8 mouse cellular contexts compared by ENCODE assay signal in the genomic region with DNA sequence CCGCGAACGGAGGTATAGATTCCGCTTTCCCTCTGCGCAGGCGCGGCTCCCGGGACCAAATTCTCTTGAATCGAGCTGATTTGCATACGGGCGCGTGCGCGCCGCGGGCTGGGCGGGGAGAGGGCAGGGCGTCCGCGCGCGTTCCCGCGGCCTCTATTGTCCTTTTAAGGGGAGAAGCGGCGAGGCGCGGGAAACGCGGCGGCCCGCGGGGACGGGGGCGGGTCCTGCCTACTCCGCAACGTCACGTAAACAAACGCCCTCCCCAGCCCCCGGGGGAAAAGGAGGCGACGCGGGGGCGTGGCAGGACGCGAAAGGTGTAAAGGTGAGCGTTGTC. TPM values are rescaled to one million over a fixed set of nuclear protein-coding genes. Genes with fewer than 3 reads are reported as not detected.
DNase-seq lines count a peak whose midpoint lies in the region; ATAC-seq and TF ChIP-seq lines count a peak whose summit lies in the region.

A gene (minus strand): TSS at position 59 of the 334 bp plus-strand sequence.

- DNase-seq in 3T3-L1 (ENCODE audit: low read depth, low spot score) = peak; percentile 98
- DNase-seq in adrenal gland, postnatal 4 days (ENCODE audit: low spot score in 2 of 2) = peak; percentile 91 to 99
- DNase-seq in embryonic facial prominence, embryonic 14.5 days (ENCODE audit: low spot score) = peak; percentile 99
- DNase-seq in heart, adult 2 months = peak; percentile 98 to 99
- peak; percentile 98 to 99 for DNase-seq in kidney, adult 8-10 months
- peak; percentile 91 to 98 for DNase-seq in spleen, postnatal 10 days (ENCODE audit: low spot score in 2 of 2)

- 1% methylated on average over 35 of the region's 47 CpGs for WGBS in embryonic facial prominence, embryonic 14.5 days
- WGBS in heart, adult 2 months = under 1% methylated on average over 44 of the region's 47 CpGs
- under 1% methylated on average over 47 of the region's 47 CpGs for WGBS in limb, embryonic 13.5 days
- WGBS in midbrain, embryonic 16.5 days = under 1% methylated on average over 45 of the region's 47 CpGs

- no peak for TF ChIP-seq POLR2A in heart, adult 2 months (IDR thresholded peaks at IDR 0.05; ENCODE audit: insufficient read depth, low read depth, low read length)

- H3K4me3 ChIP-seq in embryonic facial prominence, embryonic 14.5 days (ENCODE audit: low read depth, low read length) = peak within 1 kb of the TSS; percentile 77
- H3K4me3 ChIP-seq in heart, adult 2 months = peak within 1 kb of the TSS; percentile 86
- H3K4me3 ChIP-seq in limb, embryonic 13.5 days = peak within 1 kb of the TSS; percentile 91
- peak within 1 kb of the TSS; percentile 83 for H3K4me3 ChIP-seq in midbrain, embryonic 16.5 days (ENCODE audit: low read depth, low read length)

- TF ChIP-seq CTCF in heart, adult 2 months (IDR thresholded peaks at IDR 0.05) = no peak

- peak; percentile 86 for ATAC-seq in embryonic facial prominence, embryonic 14.5 days (ENCODE audit: low read depth)
- ATAC-seq in limb, embryonic 13.5 days (ENCODE audit: low FRiP score, low read depth) = peak; percentile 84
- peak; percentile 87 for ATAC-seq in midbrain, embryonic 16.5 days

- H3K9ac ChIP-seq in embryonic facial prominence, embryonic 14.5 days (ENCODE audit: low read depth, low read length) = peak within 1 kb of the TSS; percentile 92
- H3K9ac ChIP-seq in heart, adult 2 months (ENCODE audit: low read depth, low read length) = peak within 1 kb of the TSS; percentile 83
- H3K9ac ChIP-seq in limb, embryonic 13.5 days = peak within 1 kb of the TSS; percentile 98
- peak within 1 kb of the TSS; percentile 82 for H3K9ac ChIP-seq in midbrain, embryonic 16.5 days (ENCODE audit: low read depth, low read length)

- H3K4me1 ChIP-seq in embryonic facial prominence, embryonic 14.5 days (ENCODE audit: control insufficient read depth, insufficient read depth, low read length) = peaks cover 3% of the 10 kb centered on the region; the same call in 1 of the 2 replicates
- no peaks in the 10 kb centered on the region for H3K4me1 ChIP-seq in heart, adult 2 months (ENCODE audit: control insufficient read depth, insufficient read depth, low read length)
- peaks cover 26% of the 10 kb centered on the region for H3K4me1 ChIP-seq in limb, embryonic 13.5 days
- H3K4me1 ChIP-seq in midbrain, embryonic 16.5 days (ENCODE audit: control insufficient read depth, insufficient read depth, low read length) = no peaks in the 10 kb centered on the region; the same call in 1 of the 2 replicates

- no peaks in the 10 kb centered on the region for H3K9me3 ChIP-seq in embryonic facial prominence, embryonic 14.5 days (ENCODE audit: control insufficient read depth, low read length)
- no peaks in the 10 kb centered on the region for H3K9me3 ChIP-seq in limb, embryonic 13.5 days
- no peaks in the 10 kb centered on the region for H3K9me3 ChIP-seq in midbrain, embryonic 16.5 days (replicated peaks; ENCODE audit: control insufficient read depth, low read length, poor library complexity, severe bottlenecking)

- H3K27ac ChIP-seq in embryonic facial prominence, embryonic 14.5 days (replicated peaks; ENCODE audit: low read depth, low read length) = peak within 1 kb of the TSS; percentile 91
- H3K27ac ChIP-seq in heart, adult 2 months = peak within 1 kb of the TSS; percentile 73
- peak within 1 kb of the TSS; percentile 91 for H3K27ac ChIP-seq in limb, embryonic 13.5 days
- peak within 1 kb of the TSS; percentile 77 for H3K27ac ChIP-seq in midbrain, embryonic 16.5 days (ENCODE audit: low read length)

- no peaks in the 10 kb centered on the region for H3K27me3 ChIP-seq in embryonic facial prominence, embryonic 14.5 days (replicated peaks; ENCODE audit: control insufficient read depth, insufficient read depth, low read length)
- H3K27me3 ChIP-seq in heart, adult 2 months (ENCODE audit: control insufficient read depth, insufficient read depth, low read length) = no peaks in the 10 kb centered on the region
- no peaks in the 10 kb centered on the region for H3K27me3 ChIP-seq in limb, embryonic 13.5 days
- no peaks in the 10 kb centered on the region for H3K27me3 ChIP-seq in midbrain, embryonic 16.5 days (ENCODE audit: control insufficient read depth, insufficient read depth, low read depth, low read length)

- no peaks in the 10 kb centered on the region for H3K79me2 ChIP-seq in heart, adult 2 months (replicated peaks; ENCODE audit: control insufficient read depth, insufficient read depth, low read length)

- no peak for TF ChIP-seq EP300 in heart, adult 2 months (IDR thresholded peaks at IDR 0.05; ENCODE audit: insufficient read depth, low read depth, low read length)

- 0 out of 2 replicates have a peak, but pooled peaks cover 4% of the 10 kb centered on the region for H3K36me3 ChIP-seq in embryonic facial prominence, embryonic 14.5 days (ENCODE audit: control insufficient read depth, insufficient read depth, low read length)
- no peaks in the 10 kb centered on the region for H3K36me3 ChIP-seq in heart, adult 2 months (ENCODE audit: control insufficient read depth, insufficient read depth, low read length)
- H3K36me3 ChIP-seq in limb, embryonic 13.5 days = peaks cover 5% of the 10 kb centered on the region; the same call in 1 of the 2 replicates
- H3K36me3 ChIP-seq in midbrain, embryonic 16.5 days (ENCODE audit: control insufficient read depth, insufficient read depth, low read length) = no peaks in the 10 kb centered on the region

- intact Hi-C loops in heart, adult 2 months (cut with DNase I) = loop anchor here (2.0 to 10.0 kb wide), 6 partner anchors 50 to 368 kb away; a partner anchor contains a TSS

- H3K4me2 ChIP-seq in embryonic facial prominence, embryonic 14.5 days (ENCODE audit: low read depth, low read length) = peak within 1 kb of the TSS; percentile 79
- peak within 1 kb of the TSS; percentile 76 for H3K4me2 ChIP-seq in limb, embryonic 13.5 days (replicated peaks)
- H3K4me2 ChIP-seq in midbrain, embryonic 16.5 days (ENCODE audit: low read length) = peak within 1 kb of the TSS; percentile 89

RNA-seq across cellular contexts. Expression of the gene that starts here (rescaled TPM):
- 10 to 100 TPM; 63.4 to 80.4 TPM for total RNA-seq in adrenal gland, postnatal 4 days (2021)
- polyA plus RNA-seq in embryonic facial prominence, embryonic 14.5 days (2014; fragmentation: Nextera tagmentation; extraction: Ambion mirVana) = 62.4 and 72.0 TPM in 2 replicates
- 1 to 10 TPM; 2.7 to 5.0 TPM for total RNA-seq in heart, adult 2 months (2021)
- 1.3 and 2.1 TPM in 2 replicates for polyA plus RNA-seq in heart, adult 2 months (2012; rRNA removed)
- polyA plus RNA-seq in limb, embryonic 13.5 days (2015; fragmentation: Nextera tagmentation; extraction: Ambion mirVana) = 107 and 108 TPM in 2 replicates
- 30.7 and 46.2 TPM in 2 replicates for polyA plus RNA-seq in midbrain, embryonic 16.5 days (2015; fragmentation: Nextera tagmentation; extraction: Ambion mirVana)

Comparison
In these comparisons a context has a peak if more than half of its experiments do, and no peak if none do; other contexts are left out.
1. Peak in every context shown above with its lines: DNase-seq, ATAC-seq, H3K4me3 ChIP-seq and H3K27ac ChIP-seq.
2. RNA of the gene that starts here (total RNA-seq): 63.4 to 80.4 TPM in adrenal gland, postnatal 4 days; 2.7 to 5.0 TPM in heart, adult 2 months; every median in the first group is over 10 times any median in the second.
3. RNA of the gene that starts here (polyA plus RNA-seq): 107 to 108 TPM in limb, embryonic 13.5 days, 62.4 to 72.0 TPM in embryonic facial prominence, embryonic 14.5 days and 30.7 to 46.2 TPM in midbrain, embryonic 16.5 days; 1.3 to 2.1 TPM in heart, adult 2 months; every median in the first group is over 10 times any median in the second.